Mouse (Mus musculus): ENCODE measurements around the gene Gbp2.
"Not testable (repeated sequence)": the region's sequence is repeated elsewhere in the genome, so short reads cannot be mapped to it uniquely, and the experiment has no call there.

Gene Gbp2

DNA sequence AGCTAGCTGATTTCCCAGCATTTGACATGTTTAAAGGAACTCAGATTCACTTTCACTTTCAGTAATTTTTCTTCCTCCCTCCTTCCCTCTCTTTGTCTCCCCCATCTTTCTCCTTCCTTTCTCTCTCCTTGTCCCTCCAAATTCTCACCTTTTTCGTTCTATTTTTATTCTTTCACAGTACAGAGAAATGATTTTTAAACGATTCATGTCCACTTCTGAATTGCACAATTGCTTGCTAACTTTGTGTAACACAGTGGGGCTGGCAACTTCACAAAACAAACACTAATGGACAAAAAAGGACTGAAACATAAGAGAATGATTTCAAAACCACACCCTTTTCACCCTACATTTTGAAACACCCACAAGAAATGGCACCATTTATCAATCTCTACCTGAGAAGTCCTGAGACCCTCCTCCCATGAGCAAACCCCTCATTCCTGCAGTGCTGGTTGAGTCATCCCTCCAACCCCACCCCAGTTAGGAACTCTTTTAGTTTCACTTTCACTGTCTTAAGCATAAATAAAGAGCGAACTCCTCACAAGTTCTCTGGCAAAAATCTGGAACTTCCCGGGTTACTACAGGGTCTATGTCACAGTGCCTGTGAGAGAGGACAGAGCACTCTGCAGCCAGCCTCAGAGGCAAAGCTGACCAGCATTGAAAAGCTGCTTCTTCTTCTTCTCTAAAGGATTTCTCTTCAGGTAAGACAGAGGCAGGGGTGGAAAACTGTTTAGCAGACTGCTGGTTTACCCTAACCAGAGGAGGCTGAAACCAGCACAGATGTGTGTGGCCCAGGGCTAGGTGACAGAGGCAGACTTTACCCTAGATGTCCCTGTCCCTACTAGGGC lies at the start of gene Gbp2:
Gbp2 (plus strand) TSS at position 492 of the 845 bp plus-strand sequence.
- DNase-seq (ENCODE audit: low read depth) = peak; percentile 61

DNA sequence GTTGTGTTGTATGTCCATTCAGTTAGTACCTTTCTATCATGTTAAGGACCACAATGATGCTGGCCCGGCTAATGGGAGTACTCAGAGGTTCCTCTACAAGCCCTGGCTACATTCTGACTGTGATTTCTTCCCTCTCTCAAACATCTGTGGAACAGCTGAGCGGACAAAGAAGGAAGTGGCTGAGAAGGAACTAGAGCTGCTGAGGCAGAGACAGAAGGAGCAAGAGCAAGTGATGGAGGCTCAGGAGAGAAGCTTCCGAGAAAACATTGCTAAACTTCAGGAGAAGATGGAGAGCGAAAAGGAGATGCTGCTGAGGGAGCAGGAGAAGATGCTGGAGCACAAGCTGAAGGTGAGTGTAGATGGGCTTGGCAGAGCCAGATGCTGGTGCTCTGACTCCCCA lies 49.7 kb upstream of the Gbp2 start:
- DNase-seq (ENCODE audit: low read depth) = no peak

DNA sequence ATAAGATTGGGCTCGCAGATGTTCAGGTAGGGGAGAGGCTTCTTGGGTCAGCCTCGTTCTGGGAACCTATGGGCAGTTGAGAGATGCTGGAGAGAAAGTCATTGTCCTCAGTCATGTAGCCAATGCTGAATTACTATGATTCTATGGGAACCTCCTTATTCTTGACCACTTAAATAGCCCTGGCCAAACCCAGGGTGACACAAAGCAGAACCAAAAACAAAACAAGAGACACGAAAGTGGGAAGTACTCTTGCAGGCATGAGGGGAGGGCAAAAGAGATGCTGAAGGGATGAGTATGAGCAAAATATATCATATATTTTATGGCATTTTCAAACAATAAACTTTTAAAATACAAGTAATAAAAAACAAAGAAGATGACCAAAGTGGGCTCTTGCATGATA lies 43.3 kb upstream of the Gbp2 start:
- no peak for DNase-seq (ENCODE audit: low read depth)

DNA sequence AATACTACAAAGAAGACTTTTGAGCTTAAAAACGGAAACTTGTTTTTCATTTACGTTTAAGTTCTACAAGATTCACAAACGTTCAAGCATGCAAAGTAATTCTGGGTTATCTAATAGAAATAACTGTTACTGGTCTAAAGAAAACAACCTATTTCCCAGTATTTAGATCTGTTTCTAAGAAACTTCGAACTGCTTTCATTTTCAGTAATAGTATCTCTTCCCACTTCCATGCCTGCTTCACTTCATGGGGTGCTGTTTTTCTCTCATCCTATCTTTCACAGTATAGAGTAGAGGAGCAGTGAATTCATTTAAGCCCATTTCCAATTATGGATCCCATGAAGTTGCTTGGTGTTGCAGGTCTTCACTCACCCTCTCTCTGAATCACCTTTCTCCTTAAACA lies 42.1 kb upstream of the Gbp2 start:
- no peak for DNase-seq (ENCODE audit: low read depth)

DNA sequence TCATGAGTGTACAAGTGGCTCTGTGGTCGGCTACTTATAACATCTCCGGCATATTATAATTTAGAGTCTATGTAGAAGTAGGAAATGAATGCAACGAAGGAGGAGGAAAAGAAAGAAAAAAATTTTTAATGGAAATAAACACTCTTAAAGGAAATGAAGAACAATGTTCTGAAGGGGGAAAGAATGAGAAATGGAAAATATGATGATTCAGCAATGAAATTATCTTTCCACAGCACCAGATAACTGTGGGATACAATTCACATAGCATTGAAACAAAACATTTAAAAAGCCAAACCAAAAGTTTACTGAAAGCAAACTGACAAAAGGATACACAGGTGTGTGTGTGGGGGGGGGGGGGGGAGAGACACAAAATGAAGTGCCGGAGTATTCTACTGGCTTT lies 37.3 kb upstream of the Gbp2 start:
- DNase-seq (ENCODE audit: low read depth) = no peak

DNA sequence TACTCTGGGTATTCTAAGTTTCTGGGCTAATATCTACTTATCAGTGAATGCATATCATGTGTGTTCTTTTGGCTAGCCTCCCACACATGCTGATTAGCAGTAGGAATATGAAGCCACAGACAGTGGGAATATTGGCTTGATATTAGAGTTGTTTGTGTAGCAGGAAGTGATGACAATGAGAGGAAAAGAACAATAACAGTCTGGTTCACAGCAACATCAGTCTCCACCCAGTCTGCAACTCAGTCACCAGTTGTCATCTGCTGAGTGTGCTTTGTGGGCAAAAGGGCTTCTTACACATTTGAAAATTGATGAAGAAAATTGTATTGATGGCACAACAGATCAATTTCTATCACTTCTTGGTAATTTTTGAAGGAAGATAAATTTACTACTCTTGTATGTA lies 33.0 kb upstream of the Gbp2 start:
- no peak for DNase-seq (ENCODE audit: low read depth)

DNA sequence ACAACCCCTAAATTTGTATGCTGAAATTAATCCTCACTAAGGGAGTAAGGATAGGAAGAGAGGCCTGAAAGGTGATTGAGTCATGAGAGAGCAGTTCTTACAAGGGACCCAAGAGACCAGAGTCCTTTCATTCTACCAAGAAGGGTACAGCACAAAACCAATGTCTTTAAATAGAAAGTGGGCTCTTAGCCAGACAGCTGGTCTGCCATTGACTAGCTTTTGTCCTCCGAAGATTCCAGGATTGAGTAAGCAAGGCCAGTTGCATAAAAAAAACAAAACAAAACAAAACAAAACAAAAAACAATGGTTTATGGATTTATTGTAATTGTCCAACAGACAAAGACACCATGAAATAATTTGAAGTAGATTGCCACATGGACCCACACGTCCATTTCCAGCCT lies 31.5 kb upstream of the Gbp2 start:
- no peak for DNase-seq (ENCODE audit: low read depth)

DNA sequence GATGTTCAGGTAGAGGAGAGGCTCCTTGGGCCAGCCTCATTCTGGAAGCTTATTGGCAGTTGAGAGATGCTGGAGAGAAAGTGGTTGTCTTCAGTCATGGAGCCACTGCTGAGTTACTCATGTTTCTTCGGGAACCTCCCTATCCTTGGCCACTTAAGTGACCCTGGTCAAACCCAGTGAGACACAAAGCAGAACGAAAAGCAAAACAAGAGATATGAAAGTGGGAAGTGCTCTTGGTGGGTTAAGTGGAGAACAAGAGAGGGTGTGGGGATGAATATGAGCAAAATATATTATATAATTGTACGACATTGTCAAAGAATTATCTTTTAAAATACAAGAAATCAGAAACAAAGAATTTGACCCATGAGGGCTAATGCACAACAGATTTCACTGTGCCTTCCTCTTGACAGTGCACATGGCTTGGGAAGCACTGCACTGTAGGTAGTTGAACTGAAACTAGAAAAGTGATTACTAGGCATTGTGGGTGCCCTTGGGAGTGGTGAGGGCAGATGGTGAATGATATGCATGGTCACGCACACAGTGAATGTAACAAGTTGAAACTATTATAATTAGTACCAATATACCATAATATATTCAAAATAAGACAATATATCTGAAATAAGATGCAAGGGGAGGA lies 29.9 kb upstream of the Gbp2 start:
- DNase-seq (ENCODE audit: low read depth) = no peak

DNA sequence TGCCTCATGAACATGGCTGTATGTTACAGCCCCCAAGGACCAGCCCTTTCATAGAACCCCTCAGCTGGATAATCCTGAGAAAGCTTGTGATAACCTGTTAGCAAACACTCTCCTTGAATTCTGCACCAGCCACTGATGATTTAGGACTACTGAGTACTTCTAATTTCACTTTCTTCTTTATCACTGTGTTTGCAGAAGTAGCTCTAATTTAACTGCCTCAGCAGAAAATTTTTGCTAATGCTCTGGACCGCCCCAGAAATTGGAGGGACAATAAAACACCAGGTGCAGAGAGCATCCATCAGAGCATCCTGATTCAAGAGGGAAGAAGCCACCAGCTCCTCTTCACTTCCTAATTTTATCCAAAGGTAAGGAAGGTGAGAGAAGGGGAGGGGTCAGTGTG lies 25.9 kb upstream of the Gbp2 start, which contains the start of gene Gbp2b:
Gbp2b (plus strand) TSS at position 301 of the 400 bp plus-strand sequence.
- DNase-seq (ENCODE audit: low read depth) = no peak

DNA sequence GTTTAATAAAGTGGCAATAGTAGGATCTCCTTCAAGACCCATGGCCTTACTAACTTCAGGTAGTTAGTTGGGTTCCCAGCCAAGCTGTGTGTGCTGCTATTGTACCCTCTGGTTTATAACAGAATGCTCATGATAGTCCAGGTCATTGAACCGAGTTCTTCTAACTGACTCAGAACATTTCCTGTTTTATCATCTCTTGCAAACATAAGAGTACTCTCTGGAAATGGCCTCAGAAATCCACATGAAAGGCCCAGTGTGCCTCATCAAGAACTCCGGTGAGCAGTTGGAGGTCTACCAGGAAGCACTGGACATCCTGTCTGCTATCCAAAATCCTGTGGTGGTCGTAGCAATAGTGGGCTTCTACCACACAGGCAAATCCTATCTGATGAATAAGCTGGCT lies 22.5 kb upstream of the Gbp2 start:
- DNase-seq (ENCODE audit: low read depth) = no peak

DNA sequence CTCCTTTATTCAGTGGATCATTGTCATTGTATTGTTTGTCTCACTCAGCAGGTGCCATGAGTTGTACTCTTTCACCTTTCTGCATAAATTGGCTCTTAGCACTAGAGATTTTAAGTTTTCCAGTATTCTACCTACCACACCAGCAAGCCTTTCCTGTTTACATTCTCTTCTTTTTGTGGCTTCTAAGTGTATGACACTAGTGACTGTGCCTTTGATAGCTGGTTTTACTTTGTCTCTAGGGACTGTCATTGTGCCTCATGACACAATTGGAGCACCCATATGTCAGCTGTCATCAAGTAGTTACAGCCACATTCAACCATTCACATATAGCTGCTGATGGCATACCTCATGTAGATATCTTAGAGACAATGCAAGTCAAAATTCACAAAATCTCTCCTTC lies 18.7 kb upstream of the Gbp2 start:
- DNase-seq (ENCODE audit: low read depth) = no peak

DNA sequence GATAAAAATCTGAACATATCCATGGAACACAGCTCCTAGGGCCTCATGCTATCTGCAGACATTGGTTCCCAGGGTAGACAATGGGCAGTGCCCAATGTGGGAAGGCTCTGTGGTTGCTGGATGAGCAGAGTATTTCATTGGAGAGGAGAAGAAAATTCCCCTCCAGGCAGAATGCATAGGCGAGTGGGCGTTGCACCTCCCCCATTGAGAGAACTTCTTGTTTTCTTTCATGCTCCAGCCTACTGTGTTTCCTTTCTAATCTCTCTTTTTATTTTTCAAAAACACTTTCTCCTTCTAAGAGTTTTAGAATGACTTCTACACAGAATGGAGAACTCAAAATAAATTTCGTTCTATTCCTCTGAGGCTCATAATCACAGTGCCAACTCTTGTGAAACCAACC lies 1.7 kb upstream of the Gbp2 start:
- no peak for DNase-seq (ENCODE audit: low read depth)

DNA sequence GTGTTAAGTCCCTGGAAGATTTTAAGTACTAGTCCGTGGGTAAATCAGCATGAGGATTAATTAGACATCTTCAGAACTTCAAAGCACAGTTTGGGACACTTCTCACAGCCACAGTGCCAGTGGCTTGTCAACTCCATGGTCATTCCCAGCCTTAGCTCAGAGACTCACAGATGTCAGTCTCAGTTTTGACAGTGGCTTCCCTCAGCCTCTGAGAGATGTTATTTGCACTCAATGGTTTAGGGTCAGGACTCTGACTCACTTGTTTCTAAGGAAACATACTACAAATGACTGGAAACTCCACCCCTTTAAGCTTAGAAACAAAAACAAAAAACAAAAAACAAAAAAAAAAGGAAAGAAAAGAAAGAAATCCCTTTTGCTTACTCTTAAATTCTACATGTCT lies 796 bp upstream of the Gbp2 start:
- DNase-seq (ENCODE audit: low read depth) = peak; percentile 9

DNA sequence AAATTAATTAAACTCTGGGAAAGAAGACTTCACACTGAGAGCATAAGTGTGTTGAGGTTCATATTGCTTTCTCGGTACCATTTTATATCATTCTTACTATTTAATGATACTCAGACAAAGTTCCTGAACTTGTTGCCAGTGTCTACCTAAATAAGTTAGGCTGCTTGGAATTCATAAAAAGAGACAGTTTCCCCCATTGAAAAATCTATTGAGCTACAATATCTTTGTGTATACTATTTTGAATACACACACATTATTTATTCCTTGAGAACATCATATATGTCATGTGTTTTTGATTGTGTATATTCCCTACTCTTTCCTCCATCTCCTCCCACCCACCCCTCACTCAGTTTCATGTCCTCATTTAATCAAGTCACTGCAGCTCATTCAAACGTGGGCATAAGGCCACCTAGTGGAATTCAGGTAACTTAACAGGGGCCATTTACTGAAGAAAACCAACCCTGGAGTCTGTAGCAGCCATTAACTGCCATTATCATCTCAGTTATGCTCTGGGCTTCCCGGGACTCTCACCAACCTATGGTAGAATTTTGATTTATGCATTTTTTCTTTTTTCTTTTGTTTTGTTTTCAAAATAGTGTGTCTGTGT lies 657 bp downstream of the Gbp2 start:
- peak; percentile 14 for DNase-seq (ENCODE audit: low read depth)

DNA sequence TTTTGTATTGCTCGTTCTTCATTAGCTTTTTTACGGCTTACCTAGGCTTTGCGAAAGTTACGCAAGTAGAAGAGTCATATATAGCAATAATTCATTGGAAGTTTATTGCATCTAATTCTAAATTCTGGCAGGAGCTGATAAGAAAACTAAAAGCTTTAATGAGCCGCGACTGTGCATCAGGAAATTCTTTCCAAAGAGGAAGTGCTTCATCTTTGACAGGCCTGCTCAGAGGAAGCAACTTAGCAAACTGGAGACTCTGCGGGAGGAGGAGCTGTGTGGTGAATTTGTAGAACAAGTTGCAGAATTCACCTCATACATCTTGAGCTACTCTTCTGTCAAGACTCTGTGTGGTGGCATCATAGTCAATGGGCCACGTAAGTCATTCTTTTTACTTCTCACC lies 10.0 kb downstream of the Gbp2 start:
- no peak for DNase-seq (ENCODE audit: low read depth)

DNA sequence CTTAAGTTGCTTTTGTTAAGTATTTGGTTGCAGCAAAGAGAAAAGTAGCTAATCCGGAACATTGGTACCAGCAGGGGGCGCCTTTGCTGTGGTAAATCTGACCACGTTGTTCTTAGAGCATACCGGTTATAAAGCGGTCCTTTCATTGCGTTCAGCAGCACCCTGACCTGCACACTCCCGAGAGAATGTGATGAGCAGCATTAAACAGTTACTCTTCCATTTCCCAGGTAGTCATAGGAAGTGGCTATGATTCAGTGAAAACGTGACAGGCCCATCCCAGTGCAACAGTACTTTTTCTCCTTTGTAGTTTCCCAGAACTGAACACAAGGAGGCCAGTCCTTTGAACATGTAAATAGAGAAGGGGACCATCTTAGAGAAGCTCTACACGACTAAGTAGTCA lies 19.8 kb downstream of the Gbp2 start:
- DNase-seq (ENCODE audit: low read depth) = peak; percentile 15

DNA sequence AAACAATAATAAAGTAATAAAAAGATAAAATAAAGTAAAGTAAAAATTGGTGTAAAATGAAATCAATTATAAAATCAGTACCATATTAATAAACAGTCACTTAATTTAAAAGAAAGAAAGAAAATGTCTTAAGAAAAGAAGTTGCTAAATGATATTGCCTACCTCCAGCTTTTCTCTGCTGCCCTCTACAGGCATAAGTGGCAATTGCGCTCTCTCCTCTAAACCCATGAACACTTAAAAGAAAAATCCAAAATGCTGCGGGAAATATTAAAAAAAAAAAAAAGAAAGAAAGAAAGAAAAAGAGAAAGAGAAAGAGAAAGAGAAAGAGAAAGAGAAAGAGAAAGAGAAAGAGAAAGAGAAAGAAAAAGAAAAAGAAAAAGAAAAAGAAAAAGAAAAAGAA lies 25.5 kb downstream of the Gbp2 start:
- peak; percentile 73 for DNase-seq (ENCODE audit: low read depth)

DNA sequence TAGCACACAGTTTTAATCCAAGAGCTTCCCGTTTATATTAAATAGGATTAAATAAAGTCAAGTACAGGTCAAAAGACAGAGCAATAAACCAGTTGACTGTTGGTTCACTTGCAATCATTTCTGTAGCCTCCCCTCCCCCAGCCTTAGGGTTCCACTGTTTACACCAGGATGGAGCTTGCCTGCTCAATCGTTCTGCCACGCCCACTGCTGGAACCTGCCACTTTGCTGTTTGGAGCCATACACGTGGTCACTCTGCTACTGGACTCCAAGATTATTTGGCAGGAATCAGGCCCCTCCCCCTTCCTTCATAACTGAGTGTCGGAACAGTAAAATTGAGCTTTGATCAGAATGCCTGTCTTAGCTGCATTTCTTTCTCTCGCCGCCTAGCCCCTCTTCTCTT lies 27.4 kb downstream of the Gbp2 start:
- DNase-seq (ENCODE audit: low read depth) = not testable (repeated sequence)

DNA sequence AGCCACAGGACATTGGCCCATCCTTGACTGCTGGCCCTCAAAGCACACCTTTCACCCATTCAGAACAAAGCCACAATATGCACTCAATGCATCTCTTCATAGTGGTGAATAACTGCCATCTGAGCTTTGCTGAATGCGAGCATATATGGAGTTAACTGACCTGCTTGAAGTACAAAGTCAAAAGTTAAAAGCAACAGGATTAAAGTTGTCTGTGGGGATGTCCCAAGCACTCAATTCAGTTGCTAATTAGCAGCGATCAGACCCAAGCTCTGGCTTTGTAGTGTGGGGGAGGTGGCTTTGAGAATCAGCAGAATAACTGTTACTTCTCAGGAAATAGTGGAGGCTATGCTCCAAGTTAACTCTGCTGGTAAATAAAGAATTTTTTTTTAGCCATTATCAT lies 29.8 kb downstream of the Gbp2 start:
- DNase-seq (ENCODE audit: low read depth) = no peak

DNA sequence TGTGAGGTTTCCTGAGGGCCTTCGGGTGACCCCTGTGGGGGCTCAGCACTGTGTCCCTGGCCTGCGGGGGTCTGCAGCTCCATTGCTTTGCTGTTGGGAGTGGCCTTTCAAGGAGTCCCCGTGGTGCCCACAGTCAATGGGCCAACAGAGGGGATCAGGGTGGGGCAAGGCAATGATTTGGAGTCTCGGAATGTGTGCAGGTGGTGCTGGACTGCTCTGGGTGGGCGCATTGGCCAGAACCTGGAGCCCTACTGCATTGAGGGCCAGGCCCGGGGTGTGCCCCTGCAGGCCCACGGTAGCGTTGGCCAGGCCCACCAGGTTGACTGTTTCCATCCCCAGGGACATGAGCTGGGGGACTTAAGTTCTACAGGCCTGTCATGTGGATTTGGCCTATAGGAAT lies 44.3 kb downstream of the Gbp2 start:
- DNase-seq (ENCODE audit: low read depth) = no peak

DNA sequence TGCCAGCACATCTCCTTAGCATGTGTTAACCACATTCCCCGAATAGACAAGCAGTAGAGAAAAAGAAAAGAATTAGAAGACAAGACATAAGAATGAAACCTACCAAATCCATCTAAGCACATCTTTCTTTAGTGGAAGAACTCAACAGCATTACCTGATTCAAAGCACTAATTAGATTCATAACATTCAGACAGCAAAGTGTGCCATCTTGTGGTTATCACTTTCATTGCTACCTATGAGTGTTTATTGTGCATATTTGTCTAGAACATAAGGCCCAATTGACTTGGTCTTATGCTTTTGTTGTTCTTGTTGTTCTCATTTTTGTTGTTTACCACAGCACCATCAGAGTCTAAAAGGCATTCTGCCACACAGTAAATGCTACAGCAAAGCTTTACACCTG lies 54.2 kb downstream of the Gbp2 start:
- peak; percentile 13 for DNase-seq (ENCODE audit: low read depth)

All from fibroblast of lung, adult 2 months (primary cell).